Mouse (Mus musculus): ENCODE measurements around the gene Adgrv1. TPM values are rescaled to one million over a fixed set of nuclear protein-coding genes. Genes with fewer than 3 reads are reported as not detected.

Gene Adgrv1
- polyA plus RNA-seq, 1 experiment, result 27.1 TPM

- DNase-seq (ENCODE audit: low read depth), result no peak
- no peak for TF ChIP-seq CTCF (IDR thresholded peaks at IDR 0.05; ENCODE audit: borderline replicate concordance, extremely low read depth, insufficient read depth, insufficient read length)
- no peak for TF ChIP-seq POLR2A (IDR thresholded peaks at IDR 0.05; ENCODE audit: borderline replicate concordance, extremely low read depth, insufficient read depth, insufficient read length, poor library complexity, severe bottlenecking)
These were observed 13.4 kb upstream of the Adgrv1 start for GRCm38 (mm10) chr13:81646348-81646747.

- DNase-seq (ENCODE audit: low read depth), result no peak
These were observed 11.2 kb upstream of the Adgrv1 start for GRCm38 (mm10) chr13:81644047-81644565.

GRCm38 (mm10) chr13:81642491-81643149 is 9.7 kb upstream of the Adgrv1 start:
- TF ChIP-seq POLR2A (IDR thresholded peaks at IDR 0.05; ENCODE audit: borderline replicate concordance, extremely low read depth, insufficient read depth, insufficient read length, poor library complexity, severe bottlenecking) (no peak), CTCF (IDR thresholded peaks at IDR 0.05; ENCODE audit: borderline replicate concordance, extremely low read depth, insufficient read depth, insufficient read length) (no peak)
- peak; percentile 41 for DNase-seq (ENCODE audit: low read depth)

More at GRCm38 (mm10) chr13:81644047-81644565, 11.2 kb upstream of the Adgrv1 start:
- TF ChIP-seq CTCF (IDR thresholded peaks at IDR 0.05; ENCODE audit: borderline replicate concordance, extremely low read depth, insufficient read depth, insufficient read length) (no peak), POLR2A (IDR thresholded peaks at IDR 0.05; ENCODE audit: borderline replicate concordance, extremely low read depth, insufficient read depth, insufficient read length, poor library complexity, severe bottlenecking) (no peak)

- peak; percentile 91 for DNase-seq (ENCODE audit: low read depth)
- TF ChIP-seq POLR2A (IDR thresholded peaks at IDR 0.05; ENCODE audit: borderline replicate concordance, extremely low read depth, insufficient read depth, insufficient read length, poor library complexity, severe bottlenecking), result no peak
- TF ChIP-seq CTCF (IDR thresholded peaks at IDR 0.05; ENCODE audit: borderline replicate concordance, extremely low read depth, insufficient read depth, insufficient read length), result peak; percentile 77
These were observed 8.5 kb upstream of the Adgrv1 start for GRCm38 (mm10) chr13:81641289-81642045.

DNA sequence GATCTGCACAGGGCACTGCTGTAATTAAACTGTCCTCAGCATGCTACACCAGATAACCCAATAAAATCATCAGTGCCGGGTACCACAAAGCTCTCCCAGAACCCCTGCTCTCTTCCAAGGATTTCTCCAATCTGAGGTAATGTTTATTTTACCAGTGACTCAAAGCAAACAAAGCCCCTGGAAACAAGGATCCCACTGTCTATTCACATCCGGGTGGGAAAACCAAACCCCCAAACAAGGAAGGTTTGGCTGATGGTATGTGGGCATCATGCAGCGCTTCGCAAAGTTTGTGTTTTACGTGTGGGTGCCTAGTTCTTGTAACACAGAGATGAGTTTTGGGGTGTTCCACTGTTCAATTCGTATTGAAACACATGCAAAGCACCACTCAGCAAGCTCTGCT is 7.9 kb upstream of the Adgrv1 start:
- DNase-seq (ENCODE audit: low read depth), result peak; percentile 72
- TF ChIP-seq POLR2A (IDR thresholded peaks at IDR 0.05; ENCODE audit: borderline replicate concordance, extremely low read depth, insufficient read depth, insufficient read length, poor library complexity, severe bottlenecking), result no peak
- TF ChIP-seq CTCF (IDR thresholded peaks at IDR 0.05; ENCODE audit: borderline replicate concordance, extremely low read depth, insufficient read depth, insufficient read length), result no peak

- TF ChIP-seq CTCF (IDR thresholded peaks at IDR 0.05; ENCODE audit: borderline replicate concordance, extremely low read depth, insufficient read depth, insufficient read length) (no peak), POLR2A (IDR thresholded peaks at IDR 0.05; ENCODE audit: borderline replicate concordance, extremely low read depth, insufficient read depth, insufficient read length, poor library complexity, severe bottlenecking) (no peak)
- peak; percentile 80 for DNase-seq (ENCODE audit: low read depth)
These were observed 6.7 kb upstream of the Adgrv1 start for GRCm38 (mm10) chr13:81639624-81640023.

GRCm38 (mm10) chr13:81630566-81630965 is 2.4 kb downstream of the Adgrv1 start:
- TF ChIP-seq POLR2A (IDR thresholded peaks at IDR 0.05; ENCODE audit: borderline replicate concordance, extremely low read depth, insufficient read depth, insufficient read length, poor library complexity, severe bottlenecking) (no peak), CTCF (IDR thresholded peaks at IDR 0.05; ENCODE audit: borderline replicate concordance, extremely low read depth, insufficient read depth, insufficient read length) (no peak)
- peak; percentile 59 for DNase-seq (ENCODE audit: low read depth)

- TF ChIP-seq POLR2A (IDR thresholded peaks at IDR 0.05; ENCODE audit: borderline replicate concordance, extremely low read depth, insufficient read depth, insufficient read length, poor library complexity, severe bottlenecking) (no peak), CTCF (IDR thresholded peaks at IDR 0.05; ENCODE audit: borderline replicate concordance, extremely low read depth, insufficient read depth, insufficient read length) (no peak)
- DNase-seq (ENCODE audit: low read depth), result peak; percentile 92
These were observed 3.6 kb downstream of the Adgrv1 start for GRCm38 (mm10) chr13:81629395-81629794.

DNA sequence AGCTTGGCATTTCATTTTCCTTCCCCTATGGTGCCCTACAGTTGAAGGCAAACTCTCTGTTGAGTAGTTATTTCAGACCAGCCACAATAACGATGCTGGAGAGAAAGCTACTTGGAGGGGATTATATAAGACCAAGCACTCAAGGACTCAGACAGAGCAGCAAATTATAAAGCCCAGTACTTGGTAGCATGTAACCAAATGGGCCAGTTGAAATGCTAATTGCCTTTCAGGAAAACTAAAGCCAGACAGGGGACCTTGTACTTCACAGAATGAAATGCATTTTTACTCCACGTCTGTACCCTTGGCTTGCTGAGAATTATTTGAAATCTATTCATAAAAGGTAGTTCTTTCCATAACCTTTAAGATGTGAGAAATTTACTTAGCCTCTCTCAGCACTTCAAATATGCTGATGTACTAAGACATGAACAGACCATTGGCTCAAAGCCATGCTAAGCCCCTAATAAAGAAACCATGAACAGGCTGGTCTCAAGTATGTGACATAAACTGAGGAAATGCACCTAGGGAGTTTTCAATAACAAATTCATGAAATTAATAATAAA is 4.2 kb downstream of the Adgrv1 start:
- DNase-seq (ENCODE audit: low read depth), result peak; percentile 91
- TF ChIP-seq CTCF (IDR thresholded peaks at IDR 0.05; ENCODE audit: borderline replicate concordance, extremely low read depth, insufficient read depth, insufficient read length) (no peak), POLR2A (IDR thresholded peaks at IDR 0.05; ENCODE audit: borderline replicate concordance, extremely low read depth, insufficient read depth, insufficient read length, poor library complexity, severe bottlenecking) (no peak)

- peak; percentile 58 for DNase-seq (ENCODE audit: low read depth)
These were observed 5.1 kb downstream of the Adgrv1 start for GRCm38 (mm10) chr13:81627861-81628260.

GRCm38 (mm10) chr13:81610349-81610748 is 22.6 kb downstream of the Adgrv1 start:
- TF ChIP-seq CTCF (IDR thresholded peaks at IDR 0.05; ENCODE audit: borderline replicate concordance, extremely low read depth, insufficient read depth, insufficient read length) (no peak), POLR2A (IDR thresholded peaks at IDR 0.05; ENCODE audit: borderline replicate concordance, extremely low read depth, insufficient read depth, insufficient read length, poor library complexity, severe bottlenecking) (no peak)
- DNase-seq (ENCODE audit: low read depth), result no peak
